Mouse (Mus musculus) liver, embryonic 14.5 days (tissue): Measurements from ENCODE around the gene Macrod1. TPM values are rescaled to one million over a fixed set of nuclear protein-coding genes. Genes with fewer than 3 reads are reported as not detected.

Experiments
- ATAC-seq: fragments of 200-750 bp; cut with Nextera tagmentation; 2 replicates; pipeline ENCODE4 v1.8.0; 2017; ENCODE audit warnings: moderate number of reproducible peaks, mild to moderate bottlenecking, moderate library complexity; ENCODE audit not compliant: insufficient read depth
- DNase-seq, 3 experiments: peaks; one replicate each; pipeline ENCODE4 v3.0.0-alpha.2; 2012 to 2013; ENCODE audit warnings: low read depth in 3 of 3, low spot score in 3 of 3
- H3K27ac ChIP-seq: fragments of 300-500 bp; sonication (generic); 2 replicates; pipeline ENCODE4 v1.5.1; 2014; ENCODE audit warnings: moderate library complexity, mild to moderate bottlenecking, control low read depth, inconsistent platforms
- H3K27me3 ChIP-seq: fragments of 300-500 bp; sonication (generic); 2 replicates; pipeline ENCODE4 v1.6.1; 2014; ENCODE audit warnings: mild to moderate bottlenecking, low read length, moderate library complexity; ENCODE audit not compliant: control insufficient read depth, insufficient read depth
- H3K36me3 ChIP-seq: fragments of 300-500 bp; sonication (generic); replicated peaks from 2 replicates; pipeline ENCODE4 v1.6.1; 2014; ENCODE audit warnings: low read depth; ENCODE audit not compliant: control insufficient read depth, insufficient read depth
- H3K4me1 ChIP-seq, 2 experiments: fragments of 200-500 bp in 1 of 2; fragments of 300-500 bp in 1 of 2; sonication (generic) in 1 of 2; replicated peaks; 2 replicates each; pipeline ENCODE4 v1.6.1; 2012 to 2014; ENCODE audit warnings: antibody characterized with exemption in 1 of 2, inconsistent platforms in 1 of 2, low read length in 1 of 2; ENCODE audit not compliant: control insufficient read depth in 2 of 2, insufficient read depth in 2 of 2
- H3K4me2 ChIP-seq: fragments of 300-500 bp; sonication (generic); 2 replicates; pipeline ENCODE4 v1.6.1; 2014; ENCODE audit warnings: low read depth, mild to moderate bottlenecking, control low read depth, moderate library complexity
- H3K4me3 ChIP-seq, 2 experiments: fragments of 200-500 bp in 1 of 2; fragments of 300-500 bp in 1 of 2; sonication (generic) in 1 of 2; 2 replicates each; pipeline ENCODE4 v1.5.1; 2012 to 2014; ENCODE audit warnings: low read depth in 2 of 2, low read length in 2 of 2, mild to moderate bottlenecking in 2 of 2, control low read depth in 1 of 2, inconsistent platforms in 1 of 2, moderate library complexity in 1 of 2; ENCODE audit not compliant: insufficient read depth in 1 of 2
- H3K9ac ChIP-seq: fragments of 300-500 bp; sonication (generic); replicated peaks from 2 replicates; pipeline ENCODE4 v1.6.1; 2014; ENCODE audit warnings: mild to moderate bottlenecking, control low read depth, moderate library complexity
- H3K9me3 ChIP-seq: fragments of 300-500 bp; sonication (generic); 2 replicates; pipeline ENCODE4 v1.6.1; 2016; ENCODE audit warnings: low read length, mixed read lengths; ENCODE audit not compliant: control insufficient read depth
- CTCF ChIP-seq: IDR thresholded peaks from 2 replicates; pipeline ENCODE4 v1.5.1; 2016; ENCODE audit warnings: antibody characterized with exemption, low read depth, control low read depth
- EP300 ChIP-seq: IDR thresholded peaks from 2 replicates; pipeline ENCODE4 v1.6.1; 2016; ENCODE audit warnings: antibody characterized with exemption, low read depth
- WGBS: fragments of 180-500 bp; shearing (Covaris S2); extraction: QIAGEN DNeasy Blood & Tissue Kit; methylation state at CpG from one replicate; pipeline ENCODE4 v1.1.7; 2014; ENCODE audit not compliant: insufficient replicate concordance; 5-methylcytosine and 5-hydroxymethylcytosine counted together
- polyA plus RNA-seq, 2 experiments: library from polyadenylated mRNA; depleted of rRNA in 1 of 2; stranded (reverse) in 1 of 2; unstranded in 1 of 2; fragments of >200 nt; fragmentation: Nextera tagmentation in 1 of 2; extraction: Ambion mirVana in 1 of 2; gene quantifications; 2 replicates each; pipeline versions ENCODE4 v1.2.1 to v1.2.3; 2012 to 2014

The Macrod1 gene
- polyA plus RNA-seq, 2 experiments: 3.7 to 4.5 TPM

- Histone ChIP-seq H3K9ac (no peak overlapping the region), H3K4me1 (0 out of 4 replicates have a peak, but pooled peaks cover 0 to 3% of the 10 kb centered on the region in 2 experiments), H3K36me3 (no peaks in the 10 kb centered on the region), H3K4me3 (no peak overlapping the region), H3K27me3 (no peaks in the 10 kb centered on the region), H3K27ac (no peak overlapping the region), H3K4me2 (no peak overlapping the region), H3K9me3 (no peaks in the 10 kb centered on the region)
- DNase-seq (no peak), ATAC-seq (no peak)
- TF ChIP-seq EP300 (no peak), CTCF (peak; percentile 75)
- WGBS: 45% methylated on average over 6 of the region's 6 CpGs
Measured at GRCm38 (mm10) chr19:7108114-7108905, 51.7 kb downstream of the Macrod1 start.

- Histone ChIP-seq H3K27ac (no peak overlapping the region), H3K36me3 (no peaks in the 10 kb centered on the region), H3K27me3 (no peaks in the 10 kb centered on the region), H3K4me1 (peaks cover 7 to 9% of the 10 kb centered on the region in 2 experiments), H3K4me2 (no peak overlapping the region), H3K4me3 (no peak overlapping the region), H3K9ac (no peak overlapping the region), H3K9me3 (no peaks in the 10 kb centered on the region)
- ATAC-seq: no peak
- no peak for DNase-seq
- WGBS: 28% methylated on average over 5 of the region's 5 CpGs
- TF ChIP-seq CTCF: no peak
- TF ChIP-seq EP300: no peak
Measured at GRCm38 (mm10) chr19:7110097-7110496, 53.5 kb downstream of the Macrod1 start.

GRCm38 (mm10) chr19:7110875-7111274 is 54.3 kb downstream of the Macrod1 start:
- H3K4me2 ChIP-seq: no peak overlapping the region
- no peak for DNase-seq
- TF ChIP-seq EP300 (no peak), CTCF (no peak)
- no peaks in the 10 kb centered on the region for H3K36me3 ChIP-seq
- H3K27me3 ChIP-seq: no peaks in the 10 kb centered on the region
- no peaks in the 10 kb centered on the region for H3K9me3 ChIP-seq
- H3K27ac ChIP-seq: no peak overlapping the region
- no peak overlapping the region for H3K9ac ChIP-seq
- no peak for ATAC-seq
- peaks cover 11 to 14% of the 10 kb centered on the region in 2 experiments for H3K4me1 ChIP-seq
- WGBS: 70% methylated on average over 6 of the region's 6 CpGs
- no peak overlapping the region for H3K4me3 ChIP-seq

DNA sequence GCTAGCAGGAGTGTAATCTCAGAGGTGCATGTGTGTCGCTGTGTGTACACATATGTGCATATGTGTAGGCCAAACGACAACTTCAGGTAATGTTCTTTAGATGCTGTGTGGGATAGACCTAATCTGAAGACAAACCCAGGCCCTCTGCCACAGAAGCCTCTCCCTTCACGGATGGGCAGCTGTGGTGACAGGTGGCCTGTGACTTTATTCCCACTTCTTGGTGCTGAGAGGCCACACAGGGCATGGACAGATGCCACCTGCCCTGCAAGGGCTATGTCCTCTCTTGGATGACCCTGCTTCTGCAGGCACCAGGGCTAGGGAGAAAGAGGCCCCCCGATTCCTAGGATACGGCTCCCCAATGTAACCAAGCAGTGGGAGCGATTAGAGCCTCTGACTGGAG is 54.7 kb downstream of the Macrod1 start:
- no peak for ATAC-seq
- H3K4me3 ChIP-seq: no peak overlapping the region
- H3K36me3 ChIP-seq: no peaks in the 10 kb centered on the region
- WGBS: 72% methylated on average over 6 of the region's 6 CpGs
- TF ChIP-seq CTCF (no peak), EP300 (no peak)
- H3K9me3 ChIP-seq: no peaks in the 10 kb centered on the region
- no peaks in the 10 kb centered on the region for H3K27me3 ChIP-seq
- H3K4me1 ChIP-seq: peaks cover 13 to 18% of the 10 kb centered on the region in 2 experiments
- no peak overlapping the region for H3K27ac ChIP-seq
- DNase-seq: no peak
- H3K4me2 ChIP-seq: no peak overlapping the region
- no peak overlapping the region for H3K9ac ChIP-seq

DNA sequence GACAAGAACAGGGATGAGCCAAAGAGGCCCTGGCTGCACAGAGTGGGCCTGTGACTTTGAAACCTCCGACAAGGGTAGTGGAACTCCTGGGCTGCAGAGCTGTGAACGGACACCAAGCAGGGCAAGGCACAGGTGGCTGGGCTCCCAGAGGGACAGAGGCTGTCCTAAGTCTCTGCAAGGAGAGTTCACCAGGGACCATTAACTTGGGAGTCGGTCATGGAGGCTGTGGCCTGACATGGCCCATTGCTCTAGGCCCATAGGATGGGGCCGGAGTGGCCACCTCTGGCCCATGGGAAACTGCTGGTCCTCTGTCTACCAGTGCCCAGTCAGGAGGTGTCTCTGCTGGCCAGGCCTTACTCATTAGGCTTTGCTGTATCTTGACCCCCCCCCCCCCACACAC is 55.1 kb downstream of the Macrod1 start:
- H3K36me3 ChIP-seq: no peaks in the 10 kb centered on the region
- no peak overlapping the region for H3K9ac ChIP-seq
- H3K4me1 ChIP-seq: peaks cover 17 to 22% of the 10 kb centered on the region in 2 experiments
- ATAC-seq (no peak), DNase-seq (no peak)
- 73% methylated on average over 4 of the region's 4 CpGs for WGBS
- H3K9me3 ChIP-seq: no peaks in the 10 kb centered on the region
- TF ChIP-seq CTCF: no peak
- TF ChIP-seq EP300: no peak
- H3K4me3 ChIP-seq: no peak overlapping the region
- no peak overlapping the region for H3K4me2 ChIP-seq
- no peak overlapping the region for H3K27ac ChIP-seq
- no peaks in the 10 kb centered on the region for H3K27me3 ChIP-seq
